Mouse (Mus musculus): ENCODE data around the gene Zfpm1.

DNA sequence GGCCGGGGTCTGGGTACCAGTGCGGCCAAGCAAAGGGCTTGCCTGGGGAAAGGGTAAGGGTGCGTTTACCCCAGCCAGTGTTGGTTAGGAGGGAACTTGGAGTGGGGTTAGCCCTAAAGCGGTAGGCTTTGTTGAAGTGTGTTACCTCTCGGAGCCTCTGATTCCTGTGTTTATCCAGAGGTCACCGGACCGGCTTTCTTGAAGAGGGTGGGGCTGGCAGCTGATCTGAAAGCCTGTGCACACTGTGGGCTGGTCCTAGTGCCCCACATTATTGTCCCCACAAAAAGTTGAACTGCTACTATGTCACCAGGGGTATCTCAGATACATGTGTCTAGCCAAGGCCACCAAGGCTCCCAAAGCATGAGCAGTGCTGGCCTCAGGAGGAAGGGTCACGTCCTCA, 43.2 kb upstream of the Zfpm1 start:
- TF ChIP-seq POLR2A (IDR thresholded peaks at IDR 0.05; ENCODE audit: low read depth, low read length), result no peak
- no peak for TF ChIP-seq CTCF (IDR thresholded peaks at IDR 0.05; ENCODE audit: extremely low read depth, insufficient read depth, insufficient read length, insufficient replicate concordance)
